Comparison of ENCODE assay signal across 8 mouse cellular contexts in the genomic region with DNA sequence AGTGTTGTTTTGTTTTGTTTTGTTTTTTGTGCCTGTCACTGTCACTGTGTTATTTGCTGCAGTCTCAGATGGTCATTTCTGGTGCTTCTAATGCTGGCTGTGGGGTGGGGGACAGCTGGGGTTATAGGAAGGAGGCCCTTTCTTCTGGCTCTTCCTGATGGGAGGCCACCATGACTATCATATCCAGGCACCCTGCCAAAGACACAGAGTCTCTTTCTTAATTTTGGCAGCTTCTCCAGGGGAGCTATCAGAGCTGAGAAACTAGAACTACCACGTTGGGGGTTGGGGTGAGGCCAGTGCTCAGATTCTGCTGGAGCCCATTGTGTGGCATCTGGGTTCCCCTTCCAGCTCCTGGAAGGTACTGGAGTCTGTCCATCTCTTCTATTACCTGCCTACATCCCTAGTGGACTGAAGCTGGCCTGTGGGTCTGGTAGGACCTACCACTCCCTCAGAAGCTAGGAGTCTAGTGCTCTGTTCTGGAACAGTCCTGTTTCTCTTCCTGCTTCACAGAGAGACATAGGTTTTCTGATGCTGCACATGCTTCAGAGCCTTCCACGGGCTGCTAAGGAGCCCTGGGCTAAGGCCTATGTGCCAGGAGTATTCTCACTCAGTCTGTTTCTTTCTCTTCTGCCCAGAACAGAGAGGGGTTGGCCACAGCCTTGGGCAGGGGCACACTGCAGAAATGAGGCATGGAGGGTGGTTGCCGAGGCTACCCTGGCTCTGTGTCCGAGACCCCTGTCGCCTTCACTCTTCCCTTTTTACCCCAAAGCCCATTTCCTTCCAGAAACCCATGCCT. TPM values are rescaled to one million over a fixed set of nuclear protein-coding genes. Genes with fewer than 3 reads are reported as not detected.
A peak's percentile ranks its signal among the peaks of the same experiment; 100 is the strongest.
DNase-seq lines count a peak whose midpoint lies in the region; ATAC-seq and TF ChIP-seq lines count a peak whose summit lies in the region.

No protein-coding gene starts in this region.

- 0 out of 2 replicates have a peak, but pooled peaks cover under 1% of the 10 kb centered on the region for H3K36me3 ChIP-seq in limb, embryonic 14.5 days (ENCODE audit: control insufficient read depth, insufficient read depth, low read length)
- H3K36me3 ChIP-seq in limb, embryonic 10.5 days = no peaks in the 10 kb centered on the region

- H3K9me3 ChIP-seq in limb, embryonic 14.5 days (ENCODE audit: control insufficient read depth, low read length) = no peaks in the 10 kb centered on the region
- H3K9me3 ChIP-seq in limb, embryonic 10.5 days (replicated peaks) = no peaks in the 10 kb centered on the region

- no peak overlapping the region for H3K27ac ChIP-seq in limb, embryonic 14.5 days (replicated peaks; ENCODE audit: low read depth, low read length)
- H3K27ac ChIP-seq in limb, embryonic 10.5 days = no peak overlapping the region; the same call in 1 of the 2 replicates

- DNase-seq in limb, embryonic 14.5 days (ENCODE audit: low spot score) = peak; percentile 60
- no peak for DNase-seq in limb, embryonic 10.5 days (ENCODE audit: low spot score)
- DNase-seq in kidney, adult 18-20 months = peak; percentile 63
- peak; percentile 56 for DNase-seq in ovary, postnatal 14 days (ENCODE audit: low spot score)
- DNase-seq in retina, embryonic 14.5 days (ENCODE audit: low spot score) = no peak
- DNase-seq in embryo, embryonic 10.5 days (ENCODE audit: low spot score) = no peak

- H3K4me2 ChIP-seq in limb, embryonic 14.5 days (replicated peaks; ENCODE audit: low read depth, low read length, severe bottlenecking) = no peak overlapping the region

- no peak for ATAC-seq in limb, embryonic 14.5 days (ENCODE audit: low FRiP score, low read depth)
- peak; percentile 24 for ATAC-seq in common myeloid progenitor, adult 5-6 weeks (replicated peaks; ENCODE audit: low read depth, poor library complexity, severe bottlenecking)
- ATAC-seq in granulocyte monocyte progenitor cell, adult 5-6 weeks (replicated peaks; ENCODE audit: poor library complexity, severe bottlenecking) = no peak

- no peak overlapping the region for H3K9ac ChIP-seq in limb, embryonic 14.5 days (ENCODE audit: low read depth, low read length, severe bottlenecking)

- H3K4me3 ChIP-seq in limb, embryonic 14.5 days (replicated peaks; ENCODE audit: low read length) = no peak overlapping the region
- no peak overlapping the region for H3K4me3 ChIP-seq in limb, embryonic 10.5 days

- 0 out of 2 replicates have a peak, but pooled peaks cover 3% of the 10 kb centered on the region for H3K4me1 ChIP-seq in limb, embryonic 14.5 days (ENCODE audit: control insufficient read depth, insufficient read depth, low read length)
- H3K4me1 ChIP-seq in limb, embryonic 10.5 days = peaks cover 27% of the 10 kb centered on the region

- no peak for TF ChIP-seq POLR2A in limb, embryonic 14.5 days (IDR thresholded peaks at IDR 0.05; ENCODE audit: borderline replicate concordance, extremely low read depth, insufficient read depth, insufficient read length)

- WGBS in limb, embryonic 14.5 days = 74% methylated on average over 5 of the region's 5 CpGs
- WGBS in limb, embryonic 10.5 days = 80% methylated on average over 5 of the region's 5 CpGs

- H3K27me3 ChIP-seq in limb, embryonic 14.5 days (ENCODE audit: control insufficient read depth, insufficient read depth, low read length) = no peaks in the 10 kb centered on the region
- H3K27me3 ChIP-seq in limb, embryonic 10.5 days (ENCODE audit: low read depth, poor library complexity, severe bottlenecking) = no peaks in the 10 kb centered on the region

RNA-seq across cellular contexts. Expression of a gene that starts 10.1 kb away (rescaled TPM):
- polyA plus RNA-seq in limb, embryonic 14.5 days (2012; rRNA removed) = 29.5 and 36.5 TPM in 2 replicates
- polyA plus RNA-seq in limb, embryonic 14.5 days (2014; fragmentation: Nextera tagmentation; extraction: Ambion mirVana) = 23.4 and 28.1 TPM in 2 replicates
- 13.3 and 13.8 TPM in 2 replicates for polyA plus RNA-seq in limb, embryonic 10.5 days (2016; fragmentation: Nextera tagmentation; extraction: Ambion mirVana)
- 6.0 and 6.3 TPM in 2 replicates for total RNA-seq in common myeloid progenitor, adult 5-6 weeks (2017)
- total RNA-seq in granulocyte monocyte progenitor cell, adult 5-6 weeks (2014; fragmentation: Nextera tagmentation) = 8.0 and 10.6 TPM in 2 replicates
- 5.9 and 23.5 TPM in 2 replicates for total RNA-seq in granulocyte monocyte progenitor cell, adult 5-6 weeks (2017)

RNA-seq across cellular contexts. Expression of a gene that starts 39.4 kb away (rescaled TPM):
- 55.8 and 59.4 TPM in 2 replicates for polyA plus RNA-seq in limb, embryonic 14.5 days (2012; rRNA removed)
- 96.0 and 101 TPM in 2 replicates for polyA plus RNA-seq in limb, embryonic 14.5 days (2014; fragmentation: Nextera tagmentation; extraction: Ambion mirVana)
- polyA plus RNA-seq in limb, embryonic 10.5 days (2016; fragmentation: Nextera tagmentation; extraction: Ambion mirVana) = 123 and 127 TPM in 2 replicates
- 26.9 and 37.8 TPM in 2 replicates for total RNA-seq in common myeloid progenitor, adult 5-6 weeks (2017)
- 15.9 and 18.0 TPM in 2 replicates for total RNA-seq in granulocyte monocyte progenitor cell, adult 5-6 weeks (2014; fragmentation: Nextera tagmentation)
- 60.8 and 73.0 TPM in 2 replicates for total RNA-seq in granulocyte monocyte progenitor cell, adult 5-6 weeks (2017)

Comparison
In these comparisons a context has a peak if more than half of its experiments do, and no peak if none do; other contexts are left out.
1. DNase-seq: peak in limb, embryonic 14.5 days (single experiment), kidney, adult 18-20 months (single experiment) and ovary, postnatal 14 days (single experiment); none in limb, embryonic 10.5 days (single experiment), retina, embryonic 14.5 days (single experiment) and embryo, embryonic 10.5 days (single experiment).